Mouse (Mus musculus): Measurements from ENCODE around the gene Bfar. TPM values are rescaled to one million over a fixed set of nuclear protein-coding genes. Genes with fewer than 3 reads are reported as not detected.

Gene Bfar
- total RNA-seq, 2 experiments from 2014 or later = 50.5 to 54.8 TPM

Other genes starting within 250 kb of the Bfar start
- gene Parn, start 3.7 kb upstream of the Bfar start, total RNA-seq (2021) = 10 to 100 TPM in 1 of 2 experiments, 1 to 10 TPM in 1; 9.0 to 10.9 TPM
- gene 3110001I22Rik, start 71 bp downstream of the Bfar start, total RNA-seq (2021) = 1 to 10 TPM; 2.5 to 3.4 TPM
- gene Pla2g10, start 59.1 kb downstream of the Bfar start, total RNA-seq (2021) = not detected
- 10 to 100 TPM; 37.9 to 40.0 TPM for gene Rrn3, start 108.8 kb downstream of the Bfar start, total RNA-seq (2021)
- 10 to 100 TPM; 51.9 to 52.2 TPM for gene Ntan1, start 147.0 kb downstream of the Bfar start, total RNA-seq (2021)
- 10 to 100 TPM; 82.7 to 86.9 TPM for gene Pdxdc1, start 231.3 kb downstream of the Bfar start, total RNA-seq (2021)
- 1 to 10 TPM in 1 of 2 experiments, under 1 TPM in 1; 0.76 to 1.4 TPM for gene Mpv17l, start 231.3 kb downstream of the Bfar start, total RNA-seq (2021)